Mouse (Mus musculus): ENCODE results near the gene Adgrf3. TPM values are rescaled to one million over a fixed set of nuclear protein-coding genes. Genes with fewer than 3 reads are reported as not detected.

Gene Adgrf3
- polyA plus RNA-seq, 1 experiment, result not detected

GRCm38 (mm10) chr5:30205034-30205433, 488 bp downstream of the Adgrf3 start:
- H3K36me3 ChIP-seq (replicated peaks; ENCODE audit: low read length), result no peaks in the 10 kb centered on the region
- H3K27me3 ChIP-seq (replicated peaks), result peaks cover 24% of the 10 kb centered on the region
- no peaks in the 10 kb centered on the region for H3K9me3 ChIP-seq
- no peak for TF ChIP-seq FLI1 (IDR thresholded peaks at IDR 0.05; ENCODE audit: low read length)
- TF ChIP-seq GATA1 (IDR thresholded peaks at IDR 0.05; ENCODE audit: borderline replicate concordance, low read length), result no peak
- peaks cover 21% of the 10 kb centered on the region for H3K4me1 ChIP-seq
- no peak overlapping the region for H3K4me3 ChIP-seq (replicated peaks)

DNA sequence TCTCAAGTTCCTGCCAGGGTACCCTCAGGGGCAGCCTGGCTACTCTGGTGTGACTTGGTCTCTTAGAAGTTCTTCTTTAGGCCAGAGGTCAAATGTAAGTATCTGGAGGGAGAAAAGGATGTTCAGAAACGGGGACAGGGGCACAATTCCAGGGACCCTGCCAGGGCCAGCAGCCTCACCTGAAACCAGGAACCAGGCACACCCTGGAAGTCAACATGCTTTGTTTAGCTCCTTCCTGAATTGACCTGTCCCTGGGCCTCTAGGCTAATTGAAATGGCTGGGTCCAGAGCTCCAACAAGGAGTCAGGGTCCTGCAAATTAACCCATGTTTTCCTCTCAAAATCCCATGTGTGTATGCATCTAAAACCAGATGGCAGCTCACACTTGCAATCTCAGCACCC, 1.1 kb downstream of the Adgrf3 start:
- TF ChIP-seq FLI1 (IDR thresholded peaks at IDR 0.05; ENCODE audit: low read length), result no peak
- no peak for TF ChIP-seq GATA1 (IDR thresholded peaks at IDR 0.05; ENCODE audit: borderline replicate concordance, low read length)
- H3K4me1 ChIP-seq, result peaks cover 19% of the 10 kb centered on the region
- no peaks in the 10 kb centered on the region for H3K36me3 ChIP-seq (replicated peaks; ENCODE audit: low read length)
- no peak overlapping the region for H3K4me3 ChIP-seq (replicated peaks)
- H3K9me3 ChIP-seq, result no peaks in the 10 kb centered on the region
- peaks cover 24% of the 10 kb centered on the region for H3K27me3 ChIP-seq (replicated peaks)

DNA sequence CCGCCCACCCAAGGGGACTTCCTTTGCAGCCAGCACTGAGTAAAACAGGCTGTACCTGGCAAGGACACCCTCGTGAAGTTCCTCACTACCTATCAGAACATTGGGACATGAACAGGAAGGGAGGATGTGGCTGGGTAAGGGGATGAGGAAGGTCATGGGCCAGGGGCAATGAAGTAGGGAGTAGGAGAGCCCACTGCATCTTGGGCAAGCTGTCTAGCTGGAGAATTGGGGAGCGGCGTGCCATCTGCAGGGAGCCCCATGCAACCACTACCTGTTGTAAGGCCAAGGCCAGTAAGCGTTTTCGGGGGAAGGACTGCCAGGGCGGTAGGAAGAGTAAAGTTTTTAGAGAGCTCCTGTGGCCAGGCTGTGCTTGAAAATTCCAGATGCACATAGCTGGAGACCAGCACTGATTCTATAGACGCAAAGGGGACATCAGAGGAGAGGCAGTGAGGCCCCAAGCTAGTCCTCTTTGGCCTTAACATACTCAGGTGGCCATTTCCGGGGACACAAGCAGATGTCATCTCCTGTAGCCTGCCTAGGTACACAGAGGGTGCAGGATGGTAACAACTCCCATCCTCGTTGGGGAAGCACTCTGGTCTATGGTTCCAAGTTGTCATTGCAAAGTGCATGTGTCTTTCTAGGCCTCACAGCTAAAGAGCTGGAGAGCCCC, 2.2 kb downstream of the Adgrf3 start:
- Histone ChIP-seq H3K4me3 (replicated peaks) (no peak overlapping the region), H3K27me3 (replicated peaks) (peaks cover 24% of the 10 kb centered on the region), H3K4me1 (peaks cover 22% of the 10 kb centered on the region), H3K9me3 (no peaks in the 10 kb centered on the region), H3K36me3 (replicated peaks; ENCODE audit: low read length) (no peaks in the 10 kb centered on the region)
- TF ChIP-seq GATA1 (IDR thresholded peaks at IDR 0.05; ENCODE audit: borderline replicate concordance, low read length) (no peak), FLI1 (IDR thresholded peaks at IDR 0.05; ENCODE audit: low read length) (no peak)

GRCm38 (mm10) chr5:30202221-30202620, 3.3 kb downstream of the Adgrf3 start:
- Histone ChIP-seq H3K4me3 (replicated peaks) (no peak overlapping the region), H3K27me3 (replicated peaks) (peaks cover 25% of the 10 kb centered on the region), H3K36me3 (replicated peaks; ENCODE audit: low read length) (no peaks in the 10 kb centered on the region), H3K9me3 (no peaks in the 10 kb centered on the region), H3K4me1 (peaks cover 32% of the 10 kb centered on the region)
- TF ChIP-seq FLI1 (IDR thresholded peaks at IDR 0.05; ENCODE audit: low read length) (no peak), GATA1 (IDR thresholded peaks at IDR 0.05; ENCODE audit: borderline replicate concordance, low read length) (no peak)

DNA sequence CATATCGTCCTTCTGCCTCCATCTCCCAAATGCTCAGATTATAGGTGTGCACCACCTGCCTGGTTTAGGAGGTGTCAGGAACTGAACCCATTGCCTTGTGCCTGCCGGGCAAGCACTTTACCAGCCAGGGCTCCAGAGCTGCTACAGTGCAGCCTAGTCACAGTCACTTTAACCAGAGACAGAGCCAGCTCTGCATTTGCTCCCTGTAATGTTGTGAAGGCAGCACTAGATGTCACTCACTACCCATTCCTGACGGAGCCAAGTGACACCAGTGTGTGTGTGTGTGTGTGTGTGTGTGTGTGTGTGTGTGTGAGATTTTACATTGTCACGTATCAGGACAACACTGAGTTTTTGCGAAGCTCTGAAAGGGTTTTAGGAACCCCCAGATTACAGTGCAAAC, 4.0 kb downstream of the Adgrf3 start:
- peaks cover 28% of the 10 kb centered on the region for H3K27me3 ChIP-seq (replicated peaks)
- H3K4me3 ChIP-seq (replicated peaks), result no peak overlapping the region
- H3K9me3 ChIP-seq, result no peaks in the 10 kb centered on the region
- TF ChIP-seq GATA1 (IDR thresholded peaks at IDR 0.05; ENCODE audit: borderline replicate concordance, low read length) (no peak), FLI1 (IDR thresholded peaks at IDR 0.05; ENCODE audit: low read length) (no peak)
- H3K4me1 ChIP-seq, result peaks cover 39% of the 10 kb centered on the region
- no peaks in the 10 kb centered on the region for H3K36me3 ChIP-seq (replicated peaks; ENCODE audit: low read length)

DNA sequence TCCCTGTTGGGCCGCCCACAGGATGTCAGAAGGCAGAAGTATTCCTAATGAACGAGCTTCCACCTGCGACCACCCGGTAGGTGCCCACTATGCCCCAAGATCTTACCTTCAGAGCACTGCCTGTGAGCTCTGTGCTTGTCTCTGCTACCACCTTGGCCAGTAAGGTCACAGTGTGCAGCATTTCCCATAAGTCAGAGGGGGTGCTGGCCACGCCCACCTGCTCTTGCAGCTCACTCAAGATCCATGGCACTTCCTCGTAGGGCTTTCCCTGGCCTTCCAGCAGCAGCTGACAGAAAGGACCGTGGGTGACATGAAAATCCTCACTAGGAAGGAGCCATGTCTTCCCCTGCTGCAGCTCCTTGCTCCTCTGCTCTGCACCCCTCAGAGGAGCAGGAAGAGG, 7.3 kb downstream of the Adgrf3 start:
- Histone ChIP-seq H3K27me3 (replicated peaks) (peaks cover 21% of the 10 kb centered on the region), H3K9me3 (no peaks in the 10 kb centered on the region), H3K4me1 (peaks cover 39% of the 10 kb centered on the region), H3K36me3 (replicated peaks; ENCODE audit: low read length) (no peaks in the 10 kb centered on the region), H3K4me3 (replicated peaks) (peak overlapping the region; percentile 69)
- no peak for TF ChIP-seq GATA1 (IDR thresholded peaks at IDR 0.05; ENCODE audit: borderline replicate concordance, low read length)

DNA sequence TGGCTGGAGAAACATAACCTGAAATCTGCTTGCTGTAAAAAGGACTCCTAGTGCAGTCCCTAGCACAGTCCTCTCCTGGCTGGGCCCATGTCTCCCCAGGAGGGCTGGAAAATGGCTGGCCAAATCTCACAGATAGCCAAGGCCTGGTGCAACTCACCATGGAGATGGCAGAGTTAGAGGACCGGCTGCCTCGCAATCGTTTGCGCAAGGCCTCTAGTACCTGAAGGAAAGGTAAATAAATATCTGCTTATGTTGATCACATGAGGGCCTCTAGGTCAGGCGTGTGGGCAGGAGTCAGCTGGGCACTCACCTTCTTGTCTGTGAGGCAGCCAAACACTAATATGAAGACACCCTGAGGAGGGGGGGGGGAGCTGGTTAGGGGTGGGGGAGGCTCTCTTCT, 10.2 kb downstream of the Adgrf3 start:
- H3K4me3 ChIP-seq (replicated peaks), result no peak overlapping the region
- peaks cover 7% of the 10 kb centered on the region for H3K36me3 ChIP-seq (replicated peaks; ENCODE audit: low read length)
- no peaks in the 10 kb centered on the region for H3K9me3 ChIP-seq
- H3K4me1 ChIP-seq, result peaks cover 26% of the 10 kb centered on the region
- peaks cover 8% of the 10 kb centered on the region for H3K27me3 ChIP-seq (replicated peaks)
- TF ChIP-seq GATA1 (IDR thresholded peaks at IDR 0.05; ENCODE audit: borderline replicate concordance, low read length), result no peak
- TF ChIP-seq FLI1 (IDR thresholded peaks at IDR 0.05; ENCODE audit: low read length), result no peak

DNA sequence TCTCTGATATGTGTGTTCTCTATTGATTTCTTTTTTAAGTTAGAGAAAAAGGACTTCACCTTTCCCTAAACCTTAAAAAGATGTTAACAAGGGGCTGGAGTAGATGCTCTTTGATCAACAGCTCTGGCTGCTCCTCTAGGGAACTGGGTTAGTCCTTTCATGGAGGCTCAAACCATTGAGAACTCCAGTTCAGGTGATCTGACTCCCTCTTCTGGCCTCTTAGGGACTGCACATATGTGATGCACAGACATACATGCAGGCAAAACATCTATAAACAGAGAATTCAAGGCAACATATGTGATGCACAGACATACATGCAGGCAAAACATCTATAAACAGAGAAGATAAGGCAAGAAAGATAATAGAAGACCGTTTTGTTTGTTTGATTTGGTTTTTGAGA, 13.1 kb downstream of the Adgrf3 start:
- H3K9me3 ChIP-seq, result no peaks in the 10 kb centered on the region
- peaks cover 5% of the 10 kb centered on the region for H3K27me3 ChIP-seq (replicated peaks)
- peaks cover 30% of the 10 kb centered on the region for H3K36me3 ChIP-seq (replicated peaks; ENCODE audit: low read length)
- H3K4me3 ChIP-seq (replicated peaks), result no peak overlapping the region
- peaks cover 12% of the 10 kb centered on the region for H3K4me1 ChIP-seq
- TF ChIP-seq GATA1 (IDR thresholded peaks at IDR 0.05; ENCODE audit: borderline replicate concordance, low read length) (no peak), FLI1 (IDR thresholded peaks at IDR 0.05; ENCODE audit: low read length) (no peak)

DNA sequence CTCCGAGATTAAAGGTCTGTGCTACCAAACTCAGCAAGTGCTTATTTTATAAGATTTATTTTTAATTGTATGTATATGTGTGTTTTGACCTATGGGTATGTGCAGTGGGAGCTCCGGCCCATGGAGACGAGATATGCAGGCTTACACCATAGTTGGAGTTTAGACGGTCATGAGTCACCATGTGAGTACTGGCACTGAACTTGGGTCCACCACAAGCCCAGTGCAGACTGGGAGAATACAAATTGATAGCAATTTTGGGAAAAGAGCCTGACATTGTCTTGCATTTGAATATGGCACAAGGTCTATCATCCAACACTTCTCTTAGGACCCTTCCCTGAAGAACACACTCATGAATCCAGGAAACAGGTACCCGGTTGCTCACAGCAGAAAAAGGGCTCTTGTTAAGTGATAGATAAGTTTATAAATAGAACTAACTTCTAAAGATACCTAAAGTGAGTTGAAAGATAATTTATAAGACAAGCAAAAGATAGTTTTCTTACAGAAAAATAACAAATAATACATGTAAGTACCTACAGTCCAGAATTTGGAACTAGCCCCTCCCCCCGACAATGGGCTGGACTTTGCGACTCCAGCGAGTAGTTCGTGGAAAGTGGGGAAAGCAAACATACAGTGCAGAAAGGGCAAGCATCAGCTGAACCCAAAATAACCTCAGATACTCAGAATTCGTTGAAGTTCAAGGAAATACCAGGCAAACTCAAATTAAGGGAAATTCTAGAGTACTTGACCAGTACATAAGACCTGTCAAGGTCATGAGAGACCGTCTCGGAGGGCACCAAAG, 17.6 kb downstream of the Adgrf3 start:
- Histone ChIP-seq H3K27me3 (replicated peaks) (no peaks in the 10 kb centered on the region), H3K9me3 (no peaks in the 10 kb centered on the region), H3K4me3 (replicated peaks) (no peak overlapping the region), H3K4me1 (no peaks in the 10 kb centered on the region), H3K36me3 (replicated peaks; ENCODE audit: low read length) (peaks cover 67% of the 10 kb centered on the region)
- TF ChIP-seq GATA1 (IDR thresholded peaks at IDR 0.05; ENCODE audit: borderline replicate concordance, low read length), result no peak

GRCm38 (mm10) chr5:30175811-30176210, 29.7 kb downstream of the Adgrf3 start:
- TF ChIP-seq GATA1 (IDR thresholded peaks at IDR 0.05; ENCODE audit: borderline replicate concordance, low read length), result no peak
- no peak for TF ChIP-seq FLI1 (IDR thresholded peaks at IDR 0.05; ENCODE audit: low read length)
- H3K9me3 ChIP-seq, result no peaks in the 10 kb centered on the region
- peaks cover 96% of the 10 kb centered on the region for H3K36me3 ChIP-seq (replicated peaks; ENCODE audit: low read length)
- no peaks in the 10 kb centered on the region for H3K27me3 ChIP-seq (replicated peaks)
- peaks cover 10% of the 10 kb centered on the region for H3K4me1 ChIP-seq
- no peak overlapping the region for H3K4me3 ChIP-seq (replicated peaks)
